Mouse (Mus musculus): ENCODE measurements around the gene Gm732. TPM values are rescaled to one million over a fixed set of nuclear protein-coding genes. Genes with fewer than 3 reads are reported as not detected.

Gene Gm732
- total RNA-seq (2023) = not detected

GRCm38 (mm10) chrX:107948365-107948764, at the start of gene Gm732:
Gene Gm732, minus strand, starts transcription at chrX:107948465.

Other genes starting within 250 kb of the Gm732 start
- not detected for gene Tent5d, start 155.9 kb downstream of the Gm732 start, total RNA-seq (2023)
- gene 2610002M06Rik, start 132.1 kb downstream of the Gm732 start, total RNA-seq (2023) = 10 to 100 TPM; 15.6 to 16.8 TPM